Mouse (Mus musculus) limb, embryonic 11.5 days (tissue): ENCODE measurements around the gene Matn1. TPM values are rescaled to one million over a fixed set of nuclear protein-coding genes. Genes with fewer than 3 reads are reported as not detected.

Experiments used
- ATAC-seq: fragments of 200-750 bp; cut with Nextera tagmentation; 2 replicates; pipeline ENCODE4 v1.8.0; 2017; ENCODE audit warnings: low read depth; ENCODE audit not compliant: insufficient number of reproducible peaks, low FRiP score, low TSS enrichment
- DNase-seq: peaks from one replicate; pipeline ENCODE4 v3.0.0-alpha.2; 2015; ENCODE audit warnings: low spot score
- H3K27ac ChIP-seq: fragments of 300-500 bp; sonication (generic); replicated peaks from 2 replicates; pipeline ENCODE4 v1.5.1; 2014; ENCODE audit warnings: low read depth, mild to moderate bottlenecking, low read length
- H3K27me3 ChIP-seq: fragments of 300-500 bp; sonication (generic); 2 replicates; pipeline ENCODE4 v1.6.1; 2014; ENCODE audit warnings: mild to moderate bottlenecking, low read length, mixed read lengths; ENCODE audit not compliant: control insufficient read depth, insufficient read depth
- H3K36me3 ChIP-seq: fragments of 300-500 bp; sonication (generic); 2 replicates; pipeline ENCODE4 v1.6.1; 2014; ENCODE audit warnings: mild to moderate bottlenecking, low read length, moderate library complexity, mixed read lengths; ENCODE audit not compliant: control insufficient read depth, insufficient read depth
- H3K4me1 ChIP-seq: fragments of 300-500 bp; sonication (generic); 2 replicates; pipeline ENCODE4 v1.6.1; 2014; ENCODE audit warnings: low read length, mixed read lengths; ENCODE audit not compliant: control insufficient read depth, insufficient read depth
- H3K4me2 ChIP-seq: fragments of 300-500 bp; sonication (generic); 2 replicates; pipeline ENCODE4 v1.6.1; 2014; ENCODE audit warnings: low read depth, mild to moderate bottlenecking, moderate library complexity; ENCODE audit not compliant: severe bottlenecking
- H3K4me3 ChIP-seq: fragments of 300-500 bp; sonication (generic); 2 replicates; pipeline ENCODE4 v1.5.1; 2014; ENCODE audit warnings: low read depth, low read length
- H3K9ac ChIP-seq: fragments of 300-500 bp; sonication (generic); 2 replicates; pipeline ENCODE4 v1.6.1; 2014; ENCODE audit warnings: mild to moderate bottlenecking, low read length
- H3K9me3 ChIP-seq: fragments of 300-500 bp; sonication (generic); 2 replicates; pipeline ENCODE4 v1.6.1; 2016; ENCODE audit warnings: low read length; ENCODE audit not compliant: control insufficient read depth
- WGBS: fragments of 180-500 bp; shearing (Covaris S2); extraction: QIAGEN DNeasy Blood & Tissue Kit; methylation state at CpG from one replicate; pipeline ENCODE4 v1.1.7; 2014; 5-methylcytosine and 5-hydroxymethylcytosine counted together
- polyA plus RNA-seq: library from polyadenylated mRNA; unstranded; fragments of >200 nt; fragmentation: Nextera tagmentation; extraction: Ambion mirVana; gene quantifications from 2 replicates; pipeline ENCODE4 v1.2.1, GENCODE M21; 2014

Matn1 gene
- polyA plus RNA-seq, 1 experiment from 2014 or later, result 1.6 TPM

DNA sequence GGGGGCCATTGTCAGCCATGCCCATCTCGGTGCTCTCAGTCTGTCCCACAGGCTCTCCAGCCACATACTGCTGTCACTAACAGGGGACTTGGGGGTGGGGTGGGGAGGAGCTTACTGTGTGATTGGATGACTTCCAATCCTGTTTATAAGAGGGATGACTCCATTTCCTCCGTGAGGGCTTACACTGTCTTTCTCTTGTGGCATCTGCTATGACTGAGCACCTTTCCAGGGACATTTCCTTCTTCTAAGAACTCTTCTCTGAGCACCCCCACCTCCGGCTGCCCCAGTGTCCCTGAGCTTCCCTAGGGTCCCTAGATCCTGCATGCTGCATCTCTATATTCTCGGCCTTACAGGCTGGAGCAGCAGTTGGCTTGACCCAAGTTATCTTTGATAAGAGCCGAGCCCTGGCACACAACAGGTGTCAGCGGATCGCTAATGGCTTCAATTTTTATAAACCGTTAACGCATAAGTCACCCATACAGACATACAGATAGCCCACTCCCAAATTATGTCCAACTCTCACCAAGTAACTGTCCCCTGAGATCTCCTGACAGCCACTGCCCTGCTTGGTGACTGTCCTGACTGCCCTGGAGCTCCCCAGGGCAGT lies 24.3 kb upstream of the Matn1 start:
- no peaks in the 10 kb centered on the region for H3K36me3 ChIP-seq
- DNase-seq, result no peak
- no peaks in the 10 kb centered on the region for H3K9me3 ChIP-seq
- no peak overlapping the region for H3K4me2 ChIP-seq
- 68% methylated on average over 9 of the region's 9 CpGs for WGBS
- 0 out of 2 replicates have a peak, but pooled peaks cover 5% of the 10 kb centered on the region for H3K4me1 ChIP-seq
- H3K4me3 ChIP-seq, result no peak overlapping the region
- ATAC-seq, result no peak
- H3K27ac ChIP-seq, result no peak overlapping the region
- no peaks in the 10 kb centered on the region for H3K27me3 ChIP-seq
- H3K9ac ChIP-seq, result no peak overlapping the region

- Histone ChIP-seq H3K4me2 (no peak overlapping the region), H3K27me3 (no peaks in the 10 kb centered on the region), H3K27ac (no peak overlapping the region), H3K9ac (peak overlapping the region; percentile 35; the same call in 1 of the 2 replicates), H3K9me3 (no peaks in the 10 kb centered on the region), H3K4me3 (no peak overlapping the region), H3K36me3 (no peaks in the 10 kb centered on the region), H3K4me1 (0 out of 2 replicates have a peak, but pooled peaks cover 5% of the 10 kb centered on the region)
- DNase-seq (no peak), ATAC-seq (no peak)
- 44% methylated on average over 12 of the region's 12 CpGs for WGBS
These were observed 23.1 kb upstream of the Matn1 start for GRCm38 (mm10) chr4:130920951-130921693.

DNA sequence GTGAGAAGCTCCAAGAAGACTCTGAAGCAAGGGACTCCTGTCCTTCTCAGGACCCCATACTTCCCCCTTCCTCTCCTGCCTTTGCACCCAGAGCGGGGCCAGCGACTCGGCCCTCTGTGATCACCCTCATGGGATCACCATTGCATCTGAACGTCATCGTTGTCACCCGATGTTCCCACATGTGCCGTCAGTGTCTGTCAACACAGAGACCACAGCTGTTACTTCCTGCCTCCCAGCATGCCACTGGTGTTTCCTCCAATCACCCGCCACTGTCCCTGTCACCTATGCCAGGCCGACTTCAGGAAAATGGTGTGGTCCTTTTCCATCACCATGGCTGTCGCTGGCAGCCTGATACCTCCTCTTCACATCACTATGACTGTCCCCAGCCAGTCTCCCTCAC lies 22.2 kb upstream of the Matn1 start:
- Histone ChIP-seq H3K27ac (no peak overlapping the region), H3K27me3 (no peaks in the 10 kb centered on the region), H3K9ac (no peak overlapping the region), H3K4me1 (0 out of 2 replicates have a peak, but pooled peaks cover 5% of the 10 kb centered on the region), H3K4me2 (no peak overlapping the region), H3K4me3 (no peak overlapping the region), H3K36me3 (no peaks in the 10 kb centered on the region), H3K9me3 (no peaks in the 10 kb centered on the region)
- WGBS, result 79% methylated on average over 10 of the region's 10 CpGs
- ATAC-seq (no peak), DNase-seq (no peak)

- Histone ChIP-seq H3K4me3 (no peak overlapping the region), H3K4me1 (0 out of 2 replicates have a peak, but pooled peaks cover 2% of the 10 kb centered on the region), H3K9ac (no peak overlapping the region), H3K27me3 (no peaks in the 10 kb centered on the region), H3K27ac (no peak overlapping the region), H3K36me3 (no peaks in the 10 kb centered on the region), H3K9me3 (no peaks in the 10 kb centered on the region), H3K4me2 (no peak overlapping the region)
- DNase-seq (no peak), ATAC-seq (no peak)
- 52% methylated on average over 6 of the region's 6 CpGs for WGBS
These were observed 17.9 kb upstream of the Matn1 start for GRCm38 (mm10) chr4:130926274-130926673.

GRCm38 (mm10) chr4:130927821-130928220 lies 16.4 kb upstream of the Matn1 start:
- no peaks in the 10 kb centered on the region for H3K36me3 ChIP-seq
- WGBS, result 91% methylated on average over 12 of the region's 12 CpGs
- no peaks in the 10 kb centered on the region for H3K9me3 ChIP-seq
- H3K27me3 ChIP-seq, result no peaks in the 10 kb centered on the region
- no peak overlapping the region for H3K4me3 ChIP-seq
- H3K27ac ChIP-seq, result no peak overlapping the region
- ATAC-seq (no peak), DNase-seq (no peak)
- no peaks in the 10 kb centered on the region; the same call in 1 of the 2 replicates for H3K4me1 ChIP-seq
- no peak overlapping the region for H3K4me2 ChIP-seq
- H3K9ac ChIP-seq, result no peak overlapping the region

DNA sequence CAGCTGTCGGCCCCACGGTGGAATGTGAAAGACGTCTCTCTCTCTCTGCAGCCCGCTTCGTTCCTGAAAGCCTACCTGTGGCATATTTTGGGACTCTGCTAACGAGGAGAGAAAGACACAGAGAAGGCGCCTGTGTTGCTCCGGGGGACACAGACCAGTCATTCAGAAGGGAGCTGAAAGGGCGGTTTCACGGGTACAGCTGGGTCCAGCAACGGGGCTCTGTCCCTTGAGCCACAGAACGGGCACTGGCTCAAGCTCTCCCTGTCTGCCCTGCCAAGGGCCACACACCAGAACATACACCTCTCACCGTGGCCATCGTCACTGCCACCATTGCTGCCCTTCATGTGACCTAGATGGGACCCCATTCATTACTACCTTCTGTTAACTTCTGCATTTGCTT lies 1.5 kb upstream of the Matn1 start:
- Histone ChIP-seq H3K36me3 (no peaks in the 10 kb centered on the region), H3K27me3 (no peaks in the 10 kb centered on the region), H3K9ac (no peak overlapping the region), H3K4me2 (no peak overlapping the region), H3K27ac (no peak overlapping the region), H3K9me3 (no peaks in the 10 kb centered on the region), H3K4me3 (no peak overlapping the region), H3K4me1 (peaks cover 5% of the 10 kb centered on the region; the same call in 1 of the 2 replicates)
- 58% methylated on average over 14 of the region's 14 CpGs for WGBS
- ATAC-seq (no peak), DNase-seq (no peak)

DNA sequence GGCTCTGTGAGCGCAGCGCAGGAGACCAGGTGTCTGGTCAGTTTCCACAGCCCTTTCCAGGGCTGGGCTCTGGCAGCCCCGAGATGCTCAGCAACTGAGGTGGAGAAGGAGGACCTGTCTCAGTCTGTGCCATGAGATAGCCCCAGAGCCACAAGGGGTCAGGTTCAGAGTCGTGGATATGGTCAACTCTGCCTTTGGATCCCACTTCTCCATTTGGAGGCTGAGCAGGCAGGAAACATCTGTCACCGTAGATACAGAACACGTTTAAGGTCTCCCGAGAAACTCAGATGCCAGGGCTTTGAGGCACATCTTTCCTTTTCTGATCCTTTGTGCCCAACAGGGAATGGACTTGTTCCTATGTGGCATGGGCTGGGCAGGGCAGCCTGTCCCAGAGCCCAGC lies 594 bp downstream of the Matn1 start:
- Histone ChIP-seq H3K4me3 (no peak overlapping the region), H3K36me3 (no peaks in the 10 kb centered on the region), H3K4me2 (no peak overlapping the region), H3K4me1 (peaks cover 3% of the 10 kb centered on the region; the same call in 1 of the 2 replicates), H3K27ac (no peak overlapping the region), H3K9me3 (no peaks in the 10 kb centered on the region), H3K27me3 (no peaks in the 10 kb centered on the region), H3K9ac (no peak overlapping the region)
- 80% methylated on average over 7 of the region's 7 CpGs for WGBS
- no peak for ATAC-seq
- no peak for DNase-seq

- H3K4me2 ChIP-seq, result no peak overlapping the region
These were observed 3.0 kb downstream of the Matn1 start for GRCm38 (mm10) chr4:130947094-130947647.

More at GRCm38 (mm10) chr4:130947094-130947647, 3.0 kb downstream of the Matn1 start:
- peaks cover 3% of the 10 kb centered on the region; the same call in 1 of the 2 replicates for H3K4me1 ChIP-seq
- H3K36me3 ChIP-seq, result no peaks in the 10 kb centered on the region
- no peaks in the 10 kb centered on the region for H3K9me3 ChIP-seq
- DNase-seq (peak; percentile 52), ATAC-seq (no peak; the same call in 1 of the 2 replicates)
- H3K9ac ChIP-seq, result no peak overlapping the region
- no peaks in the 10 kb centered on the region for H3K27me3 ChIP-seq
- H3K4me3 ChIP-seq, result no peak overlapping the region
- WGBS, result 21% methylated on average over 13 of the region's 13 CpGs
- no peak overlapping the region for H3K27ac ChIP-seq
